Mouse (Mus musculus) thymus, postnatal 25 days (tissue): ENCODE data around the gene Arhgap9.
A peak's percentile ranks its signal among the peaks of the same experiment; 100 is the strongest.

ENCODE experiments used
- DNase-seq: peaks from one replicate; pipeline ENCODE4 v3.0.0; 2022

The Arhgap9 gene

DNA sequence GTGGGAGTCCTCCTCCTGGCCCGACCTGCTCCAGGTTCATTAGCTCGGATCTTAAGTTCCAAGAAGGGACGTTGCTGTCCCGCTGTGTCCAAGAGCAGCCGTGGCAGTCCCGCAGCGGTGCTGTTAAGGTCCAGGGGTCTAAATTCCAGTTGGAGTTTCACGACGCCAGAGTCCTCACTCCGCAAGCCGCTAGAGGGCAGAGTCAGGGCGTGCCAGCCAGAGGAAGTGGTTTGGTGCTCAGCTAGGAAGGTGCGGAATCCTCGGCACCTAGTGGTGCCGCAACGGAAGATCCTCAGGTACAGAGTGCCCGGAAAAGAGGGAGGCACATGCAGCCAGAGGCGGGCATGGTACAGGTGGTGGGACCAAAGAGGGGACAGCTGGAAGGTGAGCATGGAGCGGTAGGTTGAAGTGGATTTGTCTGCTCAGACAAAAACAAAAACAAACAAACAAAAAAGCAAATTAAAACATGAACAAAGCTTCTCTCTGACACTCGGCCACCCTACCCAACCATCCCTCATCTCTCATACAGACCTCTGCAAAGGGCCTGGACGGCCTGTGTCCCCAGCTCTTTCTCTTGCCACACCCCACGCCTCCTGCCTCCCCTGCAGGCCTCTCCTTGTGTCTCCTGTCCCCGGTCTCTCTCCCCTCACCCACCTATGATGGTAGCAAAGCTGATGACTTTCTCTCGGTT, 29.0 kb downstream of the Arhgap9 start:
- peak; percentile 81 for DNase-seq

DNA sequence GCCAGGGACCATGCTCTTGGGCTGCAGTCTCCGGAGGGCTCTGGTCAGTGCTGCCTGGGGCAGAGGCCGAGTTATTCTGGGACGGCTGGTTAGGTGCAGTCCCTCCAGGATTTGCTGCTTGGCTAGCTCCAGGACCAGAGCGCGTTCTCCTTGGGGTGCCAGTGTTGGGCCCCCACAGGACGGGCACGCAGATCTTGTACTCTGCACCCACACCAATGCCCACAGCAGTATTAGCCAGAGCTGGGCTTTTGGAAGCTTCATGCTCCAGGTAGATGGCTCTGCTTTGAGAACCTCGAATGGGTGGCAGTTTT, 29.5 kb downstream of the Arhgap9 start:
- DNase-seq: no peak

DNA sequence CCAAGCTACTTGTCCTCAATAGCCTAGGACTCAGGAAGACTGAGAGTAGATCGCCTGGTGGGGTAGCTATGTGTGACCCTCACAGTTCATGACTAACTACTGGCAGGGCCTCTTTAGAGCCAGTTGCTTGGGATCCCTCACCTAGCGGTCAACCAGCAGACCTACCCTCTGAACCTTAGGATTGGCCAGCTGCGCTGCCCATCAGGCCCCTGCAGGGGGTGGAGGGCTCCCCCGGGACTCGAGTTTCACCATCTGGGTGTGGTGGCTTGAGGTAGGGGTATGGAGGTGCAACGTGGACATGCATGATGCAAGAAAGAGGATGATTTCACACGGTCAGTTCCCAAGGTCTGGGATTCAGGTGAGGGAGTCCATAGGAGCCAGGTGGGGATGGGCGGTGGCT, 30.0 kb downstream of the Arhgap9 start:
- DNase-seq: no peak

DNA sequence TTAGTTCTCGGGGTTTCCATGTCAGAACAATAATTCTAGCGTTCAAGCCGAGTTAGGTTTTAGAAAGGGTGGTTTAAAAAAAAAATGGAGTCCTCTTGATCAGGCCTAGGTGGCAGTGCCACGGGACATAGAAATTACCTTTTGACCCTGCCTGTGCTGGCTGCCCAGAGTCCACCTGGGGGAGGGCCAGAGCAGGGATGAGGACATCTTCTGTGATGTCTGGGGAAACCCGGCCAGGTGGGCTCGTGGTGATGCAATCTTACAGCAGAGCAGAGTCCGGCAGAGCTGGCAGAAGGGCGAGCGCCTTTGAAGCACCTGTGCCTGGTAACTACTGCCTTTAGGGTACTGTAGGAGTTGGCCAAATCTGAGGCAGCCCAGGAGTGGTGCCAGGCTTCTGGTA, 30.4 kb downstream of the Arhgap9 start:
- no peak for DNase-seq

DNA sequence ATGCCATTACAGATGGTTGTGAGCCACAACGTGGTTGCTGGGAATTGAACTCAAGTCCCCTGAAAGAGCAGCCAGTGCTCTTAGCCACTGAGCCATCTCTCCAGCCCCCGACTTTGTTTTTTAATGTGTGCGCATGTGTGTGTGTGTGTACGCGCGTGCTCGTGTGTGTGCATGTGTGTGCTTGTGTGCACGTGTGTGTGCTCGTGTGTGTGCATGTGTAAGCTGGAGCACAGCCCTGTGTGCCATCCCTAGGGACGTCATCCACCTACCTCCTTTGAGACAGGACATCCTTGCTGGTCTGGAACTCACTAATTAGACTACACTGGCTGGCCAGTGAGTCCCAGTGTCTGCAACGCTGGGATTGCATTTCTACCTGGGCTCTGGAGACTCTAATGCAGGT, 31.0 kb downstream of the Arhgap9 start:
- DNase-seq: no peak

DNA sequence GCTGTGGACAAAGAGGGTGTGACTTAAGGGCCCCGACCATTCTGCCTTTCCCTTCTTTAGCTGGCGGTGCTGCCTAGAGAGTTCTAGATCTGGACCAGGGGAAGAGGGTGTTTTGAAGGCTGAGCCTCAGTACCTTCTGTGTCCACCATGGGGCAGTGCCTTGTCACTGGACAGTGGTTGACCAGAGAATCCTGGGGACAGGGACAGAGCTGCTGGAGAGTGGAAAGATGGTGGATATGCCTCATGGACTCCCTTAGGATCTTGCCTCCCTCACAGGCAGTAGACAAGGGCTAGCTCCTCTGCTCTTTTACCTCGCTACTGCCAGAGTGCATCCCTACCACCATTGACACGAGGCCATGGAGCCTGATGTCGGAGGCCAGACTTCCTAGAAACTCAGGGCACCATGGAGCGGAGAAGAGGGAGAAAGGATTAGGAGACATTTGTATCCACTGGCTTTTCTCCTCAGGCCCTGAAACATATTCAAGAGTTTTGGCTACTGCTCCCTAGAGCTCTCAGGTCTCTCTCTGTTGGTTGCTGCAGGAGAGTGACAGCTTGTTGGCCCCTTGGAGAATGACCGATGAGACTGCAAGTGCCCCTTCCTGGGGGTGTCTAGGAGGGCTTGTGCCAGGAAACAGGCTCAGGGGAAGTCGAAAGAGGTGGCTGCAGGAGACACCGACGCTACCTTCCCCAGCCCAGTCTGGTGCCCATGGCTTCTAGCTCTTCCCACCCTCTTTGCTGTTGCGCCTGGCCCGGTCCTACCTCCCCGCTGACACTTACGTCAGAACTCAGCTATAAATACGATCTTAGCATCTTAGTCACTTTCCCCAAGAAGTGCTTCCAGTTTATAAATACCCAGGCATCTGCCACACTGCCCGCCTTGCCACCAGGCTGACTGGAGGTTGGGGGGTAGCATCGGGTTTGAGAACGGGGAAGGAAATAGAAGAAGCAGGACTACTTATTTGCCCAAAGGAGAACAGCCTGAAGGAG, 32.4 kb downstream of the Arhgap9 start, which contains the start of gene Inhbe:
Gene Inhbe (minus strand): TSS at position 503 of the 987 bp plus-strand sequence.
- no peak for DNase-seq

DNA sequence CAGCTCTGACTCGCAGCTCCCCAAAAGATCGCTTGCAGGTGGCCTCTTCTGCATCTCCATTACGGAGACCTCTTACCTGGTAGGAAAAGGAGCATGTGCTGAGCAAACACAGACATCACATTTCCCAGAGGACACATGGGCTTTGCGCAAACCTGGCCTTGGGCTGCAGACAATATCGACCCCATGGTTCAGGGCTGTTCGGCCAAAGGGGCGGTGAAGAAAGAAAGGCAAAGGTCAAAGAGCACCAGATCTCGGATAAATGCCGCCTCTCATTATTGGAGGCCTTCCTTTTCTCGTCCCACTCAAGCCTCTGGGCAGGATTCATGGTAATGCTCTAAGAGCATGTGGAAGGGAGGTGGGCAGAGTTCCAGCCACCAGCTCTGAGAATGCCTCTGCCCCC, 33.6 kb downstream of the Arhgap9 start:
- no peak for DNase-seq

DNA sequence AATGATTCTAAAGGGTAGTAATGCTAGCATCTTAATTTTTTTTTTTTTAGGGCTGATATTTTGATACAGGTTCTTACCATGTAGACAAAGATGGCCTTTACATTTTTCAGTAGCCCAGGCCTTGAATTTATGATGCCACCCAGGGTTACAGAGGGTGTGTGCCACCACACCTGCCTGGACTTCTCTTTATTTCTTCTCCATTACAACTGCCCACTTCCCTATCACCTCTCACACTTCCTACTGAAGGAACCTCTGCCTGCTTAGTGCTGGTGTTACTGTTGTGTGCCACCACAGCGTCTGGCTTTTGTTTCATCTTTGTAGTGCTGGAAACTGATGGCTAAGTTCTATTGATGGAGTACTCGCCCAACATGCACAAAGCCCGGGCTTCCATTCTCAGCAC, 39.0 kb downstream of the Arhgap9 start:
- DNase-seq: no peak

DNA sequence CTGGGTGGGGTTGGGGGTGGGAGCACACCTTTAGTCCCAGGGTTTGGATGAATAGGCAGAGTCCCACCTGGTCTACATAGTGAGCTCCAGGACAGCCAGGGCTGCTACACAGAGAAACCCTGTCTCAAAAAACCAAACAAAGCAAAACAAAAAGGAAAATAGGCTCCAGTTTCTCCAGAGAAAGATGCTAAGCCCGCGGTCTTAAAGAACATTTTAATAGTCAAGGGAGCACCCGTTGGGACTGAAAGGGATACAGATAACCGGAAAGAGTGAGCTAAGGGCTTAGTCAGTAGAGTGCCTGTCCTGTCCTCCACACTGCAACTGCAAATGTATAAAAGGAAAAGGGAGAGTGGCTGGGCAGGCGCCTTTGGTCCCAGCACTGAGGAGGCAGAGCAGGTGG, 45.4 kb downstream of the Arhgap9 start:
- DNase-seq: no peak

DNA sequence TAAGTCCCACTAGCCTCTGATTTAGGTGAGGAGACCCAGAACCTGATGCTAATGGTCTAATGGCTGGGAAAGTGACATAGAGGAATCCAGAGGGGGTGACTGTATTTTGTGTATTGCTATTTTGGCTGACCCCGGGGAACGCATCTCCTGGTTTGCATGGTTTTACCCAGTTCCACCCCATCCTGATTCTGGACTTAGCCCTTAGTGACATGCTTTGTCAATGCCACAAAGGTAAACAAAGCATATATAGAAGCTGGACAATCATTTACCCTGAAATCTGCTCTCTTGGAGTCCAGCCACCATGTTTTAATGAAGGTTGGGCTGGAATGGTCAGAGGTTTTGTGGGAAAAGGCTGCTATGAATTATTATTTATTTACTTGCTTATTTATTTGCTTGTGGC, 46.5 kb downstream of the Arhgap9 start:
- DNase-seq: no peak

DNA sequence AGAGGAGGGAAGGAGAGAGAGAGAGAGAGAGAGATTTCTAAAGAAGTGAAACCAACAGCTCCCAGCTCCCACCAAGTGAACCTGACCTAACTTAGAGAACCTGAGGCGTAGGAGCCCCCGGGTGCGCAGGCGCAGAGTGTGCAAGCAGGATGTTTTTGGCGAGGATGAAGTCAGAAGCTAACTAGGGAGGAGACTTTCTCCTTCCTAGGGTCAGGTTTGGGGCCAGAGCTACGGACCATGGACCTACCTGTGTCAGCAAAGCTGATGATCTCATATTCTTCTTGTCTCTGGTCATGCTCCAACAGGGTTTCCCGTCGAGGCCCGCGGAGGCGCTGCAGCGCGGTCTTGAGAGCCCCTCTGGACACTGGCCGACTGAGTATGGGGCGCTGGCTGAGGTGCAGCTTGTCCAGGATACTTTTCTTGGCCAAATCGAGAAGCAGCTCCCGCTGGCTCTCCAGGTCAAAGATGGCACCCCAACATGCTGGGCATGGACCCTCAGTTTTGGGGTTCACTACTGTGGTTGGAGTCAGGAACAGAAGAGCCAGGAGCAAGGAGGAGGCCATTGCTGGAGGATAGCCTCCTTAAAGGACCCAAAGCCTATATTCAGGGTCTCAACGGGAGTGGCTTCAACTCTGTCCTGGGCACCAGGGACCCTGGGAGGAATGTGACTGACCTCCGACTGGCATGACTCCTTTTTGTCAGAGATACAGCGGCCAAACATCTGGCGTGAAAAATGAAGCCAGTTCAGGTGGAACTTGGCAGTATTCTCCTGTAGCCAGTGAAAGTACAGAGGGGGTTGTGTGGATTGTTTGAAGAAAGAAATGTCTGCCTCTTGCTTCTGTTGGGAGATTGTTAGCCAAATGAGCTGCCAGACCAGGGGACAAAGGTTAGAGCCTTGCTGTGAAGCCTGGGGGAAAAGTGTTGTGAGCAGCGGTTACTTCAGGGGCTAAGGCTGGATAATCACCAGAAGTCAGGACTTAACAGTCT, 48.4 kb downstream of the Arhgap9 start, which contains the start of gene Inhbc:
Gene Inhbc (minus strand): TSS at position 598 of the 987 bp plus-strand sequence.
- DNase-seq: no peak

DNA sequence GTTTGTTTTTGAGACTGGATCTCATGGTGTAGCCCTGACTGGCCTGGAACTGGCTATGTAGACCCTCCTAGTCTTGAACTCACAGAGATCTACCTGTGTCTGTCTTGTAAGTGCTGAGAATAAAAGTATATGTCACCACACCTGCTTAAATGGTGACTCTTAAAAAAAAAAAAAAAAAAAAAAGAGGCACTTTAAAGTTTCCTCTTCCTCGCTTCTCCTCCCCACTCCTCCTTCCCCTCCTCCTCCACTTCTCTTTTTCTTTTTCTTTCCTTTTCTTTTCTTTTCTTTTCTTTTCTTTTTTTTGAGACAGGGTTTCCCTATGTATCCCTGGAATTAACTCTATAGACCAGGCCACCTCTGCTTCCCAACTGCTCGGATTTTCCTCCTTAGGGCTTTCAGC, 49.3 kb downstream of the Arhgap9 start:
- no peak for DNase-seq

DNA sequence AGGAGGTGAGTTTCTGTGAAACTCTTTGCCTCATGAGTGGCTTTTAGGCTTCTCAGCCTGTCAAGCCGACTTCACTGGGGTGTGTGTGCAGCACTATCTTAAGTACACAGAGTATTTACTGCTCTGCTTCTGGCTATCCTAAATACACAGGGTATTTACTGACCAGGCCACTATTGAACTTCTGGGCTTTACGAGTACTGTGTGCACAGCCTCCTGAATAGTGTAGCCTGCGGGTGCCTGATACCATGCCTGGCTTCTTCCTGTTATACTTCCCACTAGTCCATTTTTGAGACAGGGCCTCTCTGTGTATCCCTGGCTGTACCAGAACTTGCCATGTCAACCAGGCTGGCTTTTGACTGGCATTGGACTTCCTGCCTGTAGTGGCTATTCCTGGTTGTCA, 55.9 kb downstream of the Arhgap9 start:
- no peak for DNase-seq
